Mouse (Mus musculus): Measurements from ENCODE around the gene Slc30a3. TPM values are rescaled to one million over a fixed set of nuclear protein-coding genes. Genes with fewer than 3 reads are reported as not detected.
"Not testable (repeated sequence)": the region's sequence is repeated elsewhere in the genome, so short reads cannot be mapped to it uniquely, and the experiment has no call there.

The Slc30a3 gene
- polyA plus RNA-seq, 1 experiment from 2014 or later = 0.48 TPM

DNA sequence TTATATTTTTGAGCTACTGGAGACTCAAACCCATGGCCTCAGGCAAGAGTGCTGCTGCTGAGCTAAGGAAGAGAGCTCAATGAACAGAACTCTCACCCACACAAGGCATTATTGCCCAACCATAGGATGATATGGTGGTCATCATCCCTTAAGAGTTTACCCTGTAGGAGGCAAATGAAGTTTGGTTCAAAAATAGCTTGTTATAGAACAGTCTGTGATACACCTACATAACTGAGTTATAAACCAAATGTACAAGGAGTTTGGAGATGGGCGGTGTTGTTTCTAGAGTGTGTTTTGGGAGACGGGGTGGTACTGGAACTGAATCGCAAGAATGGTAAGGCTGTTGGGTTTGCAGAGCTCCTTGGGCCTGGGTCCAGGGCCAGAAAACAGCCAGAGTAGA is 38.2 kb downstream of the Slc30a3 start:
- Histone ChIP-seq H3K9ac (ENCODE audit: low read depth, low read length) (no peak overlapping the region), H3K9me3 (replicated peaks; ENCODE audit: control insufficient read depth, low read length) (no peaks in the 10 kb centered on the region), H3K36me3 (ENCODE audit: control insufficient read depth, insufficient read depth) (peaks cover 42% of the 10 kb centered on the region), H3K27ac (ENCODE audit: low read length) (no peak overlapping the region), H3K4me2 (ENCODE audit: low read depth, low read length) (no peak overlapping the region), H3K4me1 (ENCODE audit: control insufficient read depth, low read depth, low read length) (no peaks in the 10 kb centered on the region), H3K27me3 (ENCODE audit: control insufficient read depth, insufficient read depth, low read depth, low read length) (no peaks in the 10 kb centered on the region), H3K4me3 (ENCODE audit: low read depth, low read length) (no peak overlapping the region)
- no peak for ATAC-seq (ENCODE audit: low read depth)
- 88% methylated on average over 3 of the region's 3 CpGs for WGBS (ENCODE audit: insufficient replicate concordance)

DNA sequence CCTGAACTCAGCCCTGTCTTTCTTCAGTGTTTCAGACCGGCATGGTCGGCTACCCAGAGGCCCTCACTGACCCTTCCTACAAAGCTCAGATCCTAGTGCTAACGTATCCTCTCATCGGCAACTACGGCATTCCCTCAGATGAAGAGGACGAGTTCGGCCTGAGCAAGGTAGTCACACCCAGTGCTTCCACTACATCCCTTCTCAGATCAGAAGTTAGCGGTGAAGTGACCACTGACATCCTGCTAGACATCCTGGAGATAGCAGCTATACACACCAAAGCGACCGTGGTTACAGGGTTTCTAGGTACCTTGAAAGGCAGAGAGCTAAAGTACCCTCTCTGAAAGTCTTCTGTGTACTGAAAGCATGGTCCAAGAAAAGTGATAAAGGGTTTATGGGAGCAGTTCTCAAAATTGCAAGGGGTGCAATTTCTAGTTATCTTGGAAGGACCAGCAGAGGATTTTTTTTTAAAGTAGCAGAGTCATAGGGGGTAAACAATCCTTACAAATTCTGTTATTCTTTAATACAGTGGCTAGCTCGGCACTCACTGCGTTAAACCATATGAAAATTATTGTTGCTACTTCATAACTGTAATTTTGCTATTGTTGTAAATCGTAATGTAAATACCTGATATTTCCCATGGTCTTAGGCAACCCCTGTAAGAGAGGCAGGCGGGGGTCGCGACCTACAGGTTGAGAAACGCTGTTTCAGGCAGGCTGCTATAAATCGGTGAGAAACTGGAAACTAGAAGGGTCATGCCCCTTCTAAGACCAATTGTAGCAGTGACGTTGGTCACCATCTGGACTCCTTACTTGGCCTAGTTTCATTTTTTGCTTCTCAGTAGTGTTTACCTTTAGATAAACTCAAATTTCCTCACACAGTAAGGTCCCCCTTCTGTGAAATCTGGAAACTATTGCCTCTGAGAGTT is 52.6 kb downstream of the Slc30a3 start:
- Histone ChIP-seq H3K4me3 (ENCODE audit: low read depth, low read length) (peak overlapping the region; percentile 60), H3K36me3 (ENCODE audit: control insufficient read depth, insufficient read depth) (0 out of 2 replicates have a peak, but pooled peaks cover 3% of the 10 kb centered on the region), H3K4me1 (ENCODE audit: control insufficient read depth, low read depth, low read length) (peaks cover 13% of the 10 kb centered on the region), H3K27me3 (ENCODE audit: control insufficient read depth, insufficient read depth, low read depth, low read length) (no peaks in the 10 kb centered on the region), H3K9me3 (replicated peaks; ENCODE audit: control insufficient read depth, low read length) (no peaks in the 10 kb centered on the region), H3K4me2 (ENCODE audit: low read depth, low read length) (peak overlapping the region; percentile 84), H3K27ac (ENCODE audit: low read length) (no peak overlapping the region), H3K9ac (ENCODE audit: low read depth, low read length) (peak overlapping the region; percentile 58)
- 15% methylated on average over 19 of the region's 19 CpGs for WGBS (ENCODE audit: insufficient replicate concordance)
- ATAC-seq (ENCODE audit: low read depth) = no peak; the same call in 1 of the 2 replicates

DNA sequence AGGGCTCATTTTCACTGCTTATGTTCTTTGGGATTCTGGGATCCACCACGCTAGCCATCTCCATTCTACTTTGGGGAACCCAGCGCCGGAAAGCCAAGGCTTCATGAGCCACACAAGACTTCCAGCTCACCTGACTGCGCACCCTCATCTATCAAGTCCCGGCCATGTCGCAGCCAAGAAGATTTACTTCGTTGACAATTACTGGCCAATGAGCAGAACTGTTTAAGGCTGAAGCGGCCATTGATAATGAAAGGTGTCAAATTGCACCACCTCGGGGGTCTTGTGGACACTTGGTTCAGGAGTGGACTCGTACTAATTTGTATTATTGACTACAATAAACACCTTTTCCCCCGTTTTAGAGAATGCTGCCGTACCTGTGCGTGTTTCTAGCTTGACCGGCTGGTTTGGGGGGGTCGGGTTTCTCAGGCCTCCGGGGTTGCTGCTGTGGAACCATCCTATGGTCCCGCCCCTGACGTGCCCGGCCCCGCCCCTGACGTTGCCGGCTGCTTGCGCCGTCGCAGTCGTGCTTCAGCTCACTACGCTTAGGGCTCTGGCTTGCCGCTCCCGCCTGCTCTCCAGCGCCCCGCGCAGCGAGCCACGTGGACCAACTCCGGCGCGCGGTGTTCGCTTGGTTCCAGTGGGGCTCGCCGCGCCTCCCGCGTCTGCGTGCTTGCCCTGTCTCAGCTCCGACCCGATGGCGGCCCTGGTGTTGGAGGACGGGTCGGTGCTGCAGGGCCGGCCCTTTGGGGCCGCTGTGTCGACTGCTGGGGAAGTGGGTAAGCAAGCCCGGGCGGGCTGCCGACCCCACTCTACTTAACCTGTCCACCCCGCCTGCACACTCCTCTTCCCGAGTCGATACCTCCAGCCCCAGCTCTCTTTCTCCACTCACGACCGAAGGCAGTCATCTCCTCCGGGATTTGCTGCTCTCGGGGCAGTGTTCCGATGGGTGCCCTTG is 53.5 kb downstream of the Slc30a3 start, which contains the start of gene Cad:
Gene Cad, plus strand, starts transcription at position 520 of the 955 bp plus-strand sequence.
- peak within 1 kb of the TSS; percentile 84 for H3K4me2 ChIP-seq (ENCODE audit: low read depth, low read length)
- peaks cover 18% of the 10 kb centered on the region for H3K4me1 ChIP-seq (ENCODE audit: control insufficient read depth, low read depth, low read length)
- no peaks in the 10 kb centered on the region for H3K36me3 ChIP-seq (ENCODE audit: control insufficient read depth, insufficient read depth)
- H3K27ac ChIP-seq (ENCODE audit: low read length) = peak within 1 kb of the TSS; percentile 4
- 1% methylated on average over 64 of the region's 64 CpGs for WGBS (ENCODE audit: insufficient replicate concordance)
- peak within 1 kb of the TSS; percentile 60 for H3K4me3 ChIP-seq (ENCODE audit: low read depth, low read length)
- no peaks in the 10 kb centered on the region for H3K9me3 ChIP-seq (replicated peaks; ENCODE audit: control insufficient read depth, low read length)
- H3K9ac ChIP-seq (ENCODE audit: low read depth, low read length) = peak within 1 kb of the TSS; percentile 60
- ATAC-seq (ENCODE audit: low read depth) = peak; percentile 99
- no peaks in the 10 kb centered on the region for H3K27me3 ChIP-seq (ENCODE audit: control insufficient read depth, insufficient read depth, low read depth, low read length)

DNA sequence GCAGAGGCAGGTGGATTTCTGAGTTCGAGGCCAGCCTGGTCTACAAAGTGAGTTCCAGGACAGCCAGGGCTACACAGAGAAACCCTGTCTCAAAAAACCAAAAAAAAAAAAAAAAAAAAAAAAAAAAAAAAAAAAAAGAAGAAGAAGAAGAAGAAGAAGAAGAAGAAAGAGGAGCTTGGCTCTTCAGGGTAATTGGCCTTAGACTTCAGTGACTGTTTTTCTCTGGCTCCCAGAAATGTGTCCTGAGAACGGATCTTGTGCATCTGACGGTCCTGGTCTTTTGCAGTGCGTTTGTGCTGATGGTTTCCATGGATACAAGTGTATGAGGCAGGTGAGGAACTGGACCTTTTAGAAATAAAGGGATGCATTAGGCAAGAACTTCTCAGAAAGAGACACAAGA is 54.3 kb downstream of the Slc30a3 start:
- not testable (repeated sequence) for H3K27me3 ChIP-seq (ENCODE audit: control insufficient read depth, insufficient read depth, low read depth, low read length); H3K36me3 ChIP-seq (ENCODE audit: control insufficient read depth, insufficient read depth); ATAC-seq (ENCODE audit: low read depth); H3K9me3 ChIP-seq (replicated peaks; ENCODE audit: control insufficient read depth, low read length); H3K27ac ChIP-seq (ENCODE audit: low read length)
- WGBS (ENCODE audit: insufficient replicate concordance) = 69% methylated on average over 4 of the region's 4 CpGs
- H3K4me1 ChIP-seq (ENCODE audit: control insufficient read depth, low read depth, low read length) = peaks cover 20% of the 10 kb centered on the region
- peak overlapping the region; percentile 84 for H3K4me2 ChIP-seq (ENCODE audit: low read depth, low read length)
- peak overlapping the region; percentile 60; the same call in 1 of the 2 replicates for H3K9ac ChIP-seq (ENCODE audit: low read depth, low read length)
- H3K4me3 ChIP-seq (ENCODE audit: low read depth, low read length) = peak overlapping the region; percentile 60

DNA sequence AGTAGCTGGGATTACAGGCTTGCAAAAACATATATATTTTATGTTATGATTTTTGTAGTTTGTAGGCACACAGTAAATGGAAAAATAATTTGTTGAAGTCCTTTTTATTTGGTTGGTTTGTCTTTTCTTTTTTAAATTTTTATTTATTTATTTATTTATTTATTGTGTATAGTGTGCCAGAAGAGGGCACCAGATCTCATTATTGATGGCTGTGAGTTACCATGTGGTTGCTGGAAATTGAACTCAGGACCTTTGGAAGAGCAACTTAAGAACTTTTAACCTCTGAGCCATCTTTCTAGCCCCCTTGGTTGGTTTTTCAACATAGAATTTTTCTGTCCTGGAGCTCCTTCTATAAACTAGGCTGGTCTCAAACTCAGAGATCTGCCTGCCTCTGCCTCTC is 57.6 kb downstream of the Slc30a3 start:
- Histone ChIP-seq H3K4me2 (ENCODE audit: low read depth, low read length) (no peak overlapping the region), H3K27me3 (ENCODE audit: control insufficient read depth, insufficient read depth, low read depth, low read length) (no peaks in the 10 kb centered on the region), H3K4me1 (ENCODE audit: control insufficient read depth, low read depth, low read length) (peaks cover 24% of the 10 kb centered on the region), H3K4me3 (ENCODE audit: low read depth, low read length) (no peak overlapping the region), H3K9ac (ENCODE audit: low read depth, low read length) (no peak overlapping the region), H3K36me3 (ENCODE audit: control insufficient read depth, insufficient read depth) (no peaks in the 10 kb centered on the region), H3K9me3 (replicated peaks; ENCODE audit: control insufficient read depth, low read length) (no peaks in the 10 kb centered on the region), H3K27ac (ENCODE audit: low read length) (no peak overlapping the region)
- ATAC-seq (ENCODE audit: low read depth) = no peak

DNA sequence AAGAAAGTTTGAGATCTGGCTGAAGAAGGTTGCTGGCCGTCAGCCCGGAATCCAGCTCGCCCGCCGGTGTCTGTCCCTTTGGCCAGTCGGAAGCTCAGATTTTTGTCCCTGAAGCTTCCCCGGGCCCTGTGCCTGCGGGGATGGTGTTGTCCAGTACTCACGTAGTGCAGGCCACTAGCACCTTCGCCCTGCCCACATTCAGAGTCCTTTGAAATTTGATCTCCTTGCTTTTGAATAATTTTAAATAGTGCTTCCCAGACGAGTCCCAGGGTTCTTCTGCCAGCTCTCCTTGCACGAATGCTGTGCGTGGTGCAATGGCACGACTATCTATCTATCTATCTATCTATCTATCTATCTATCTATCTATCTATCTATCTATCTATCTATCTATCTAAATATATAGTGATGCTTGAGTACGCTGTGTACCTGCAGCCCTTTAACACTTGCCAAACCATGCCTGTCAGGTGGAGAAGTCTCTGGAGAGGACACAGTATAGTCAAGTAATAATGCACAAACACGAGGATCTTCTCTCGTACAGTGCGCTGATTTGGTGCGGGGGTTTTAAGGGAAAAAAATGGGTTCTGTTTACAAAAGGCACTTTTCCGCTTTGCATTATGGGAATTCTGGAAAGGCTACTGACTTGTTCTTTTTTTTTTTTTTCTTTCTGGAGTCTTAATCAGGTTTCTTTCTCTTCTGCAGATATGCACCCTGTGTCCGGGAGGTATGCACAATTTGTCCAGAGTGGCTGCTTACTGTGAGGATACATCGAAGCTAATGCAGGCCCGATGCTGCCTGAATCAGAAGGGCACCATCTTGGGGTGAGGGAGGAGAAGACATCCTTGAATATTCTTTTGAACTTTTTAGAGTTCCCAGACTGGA is 59.0 kb downstream of the Slc30a3 start, which contains the start of gene Slc5a6:
Gene Slc5a6, minus strand, starts transcription at position 162 of the 879 bp plus-strand sequence.
- H3K4me3 ChIP-seq (ENCODE audit: low read depth, low read length) = peak within 1 kb of the TSS; percentile 92

DNA sequence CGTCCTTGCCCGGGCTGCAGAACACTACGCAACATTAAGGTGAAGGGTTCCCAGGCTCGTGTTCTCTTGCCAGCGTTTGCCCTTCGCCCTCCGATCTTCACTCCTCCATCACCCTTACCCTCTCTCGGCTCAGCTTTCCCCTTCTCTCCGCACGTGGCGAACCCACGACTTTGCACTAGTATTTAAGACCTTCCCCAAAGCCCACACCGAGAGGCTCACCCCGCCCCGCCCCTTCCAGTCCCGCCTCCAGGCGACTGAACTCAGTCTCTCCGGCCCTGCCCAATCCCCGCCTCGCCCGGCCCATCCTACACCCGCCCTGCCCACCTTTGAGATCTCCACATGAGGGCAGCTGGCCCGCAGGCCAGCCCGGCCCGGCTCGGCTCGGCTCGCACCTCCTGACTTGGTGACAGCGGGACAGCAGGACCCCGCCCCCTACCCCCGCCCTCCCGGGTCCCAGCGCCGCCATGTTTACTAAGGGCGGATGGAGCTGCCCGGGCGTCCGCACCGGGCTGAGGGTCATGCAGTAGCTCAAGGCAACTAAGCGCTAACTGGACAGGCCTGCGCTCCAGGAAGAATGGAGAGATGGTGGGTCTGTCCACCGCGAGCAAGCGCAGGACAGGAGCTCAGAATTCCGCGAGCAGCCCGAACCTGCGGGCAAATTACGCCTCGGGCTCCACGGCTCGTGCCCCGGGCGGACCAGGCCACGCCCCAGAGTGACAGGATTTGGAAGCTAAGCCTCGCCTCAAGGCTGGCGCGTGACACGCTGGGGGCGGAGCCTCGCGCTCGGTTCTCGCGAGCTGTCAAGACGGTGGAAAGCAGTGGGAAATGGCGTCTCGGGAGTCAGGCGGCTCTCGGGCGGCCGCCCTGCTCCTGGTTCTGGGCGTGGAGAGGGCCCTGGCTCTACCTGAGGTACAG is 59.9 kb downstream of the Slc30a3 start, which contains the start of gene Atraid:
Gene Atraid, plus strand, starts transcription at position 465 of the 915 bp plus-strand sequence.
- peak within 1 kb of the TSS; percentile 92 for H3K4me3 ChIP-seq (ENCODE audit: low read depth, low read length)
- peaks cover 15% of the 10 kb centered on the region for H3K4me1 ChIP-seq (ENCODE audit: control insufficient read depth, low read depth, low read length)
- peak within 1 kb of the TSS; percentile 96 for H3K4me2 ChIP-seq (ENCODE audit: low read depth, low read length)
- no peaks in the 10 kb centered on the region for H3K9me3 ChIP-seq (replicated peaks; ENCODE audit: control insufficient read depth, low read length)
- no peaks in the 10 kb centered on the region for H3K36me3 ChIP-seq (ENCODE audit: control insufficient read depth, insufficient read depth)
- ATAC-seq (ENCODE audit: low read depth) = peak; percentile 95
- H3K27me3 ChIP-seq (ENCODE audit: control insufficient read depth, insufficient read depth, low read depth, low read length) = no peaks in the 10 kb centered on the region
- under 1% methylated on average over 73 of the region's 73 CpGs for WGBS (ENCODE audit: insufficient replicate concordance)
- peak within 1 kb of the TSS; percentile 92 for H3K9ac ChIP-seq (ENCODE audit: low read depth, low read length)
- peak within 1 kb of the TSS; percentile 93 for H3K27ac ChIP-seq (ENCODE audit: low read length)

More for the DNA sequence above, 59.0 kb downstream of the Slc30a3 start, which contains the start of gene Slc5a6:
- Histone ChIP-seq H3K27me3 (ENCODE audit: control insufficient read depth, insufficient read depth, low read depth, low read length) (no peaks in the 10 kb centered on the region), H3K4me2 (ENCODE audit: low read depth, low read length) (peak within 1 kb of the TSS; percentile 96), H3K4me1 (ENCODE audit: control insufficient read depth, low read depth, low read length) (peaks cover 18% of the 10 kb centered on the region), H3K36me3 (ENCODE audit: control insufficient read depth, insufficient read depth) (no peaks in the 10 kb centered on the region), H3K9ac (ENCODE audit: low read depth, low read length) (peak within 1 kb of the TSS; percentile 92), H3K9me3 (replicated peaks; ENCODE audit: control insufficient read depth, low read length) (no peaks in the 10 kb centered on the region), H3K27ac (ENCODE audit: low read length) (peak within 1 kb of the TSS; percentile 93)
- peak; percentile 17 for ATAC-seq (ENCODE audit: low read depth)
- under 1% methylated on average over 23 of the region's 23 CpGs for WGBS (ENCODE audit: insufficient replicate concordance)
